Mouse (Mus musculus) CD4-positive, CD25-positive, alpha-beta regulatory T cell, adult 4 months (primary cell): ENCODE data around the gene Ubald2. TPM values are rescaled to one million over a fixed set of nuclear protein-coding genes. Genes with fewer than 3 reads are reported as not detected.
"Not testable (repeated sequence)": the region's sequence is repeated elsewhere in the genome, so short reads cannot be mapped to it uniquely, and the experiment has no call there.

Source experiments
- ATAC-seq: one replicate; pipeline ENCODE4 v1.8.0; 2017
- polyA plus RNA-seq, 2 experiments: library from polyadenylated mRNA; unstranded; fragments of 100-300 nt; shearing (Covaris generic); gene quantifications; one replicate each; pipeline ENCODE4 v1.2.1; 2017

Ubald2 gene
- polyA plus RNA-seq, 2 experiments from 2014 or later = 12.2 to 13.0 TPM

- no peak for ATAC-seq
Observed at GRCm38 (mm10) chr11:116466141-116466540, 32.2 kb downstream of the Ubald2 start, which contains the start of gene Qrich2. TSS of gene Qrich2 (minus strand) at chr11:116466241.

GRCm38 (mm10) chr11:116468338-116468737, 34.4 kb downstream of the Ubald2 start:
- ATAC-seq = not testable (repeated sequence)

- ATAC-seq = no peak
Observed at GRCm38 (mm10) chr11:116470249-116470648, 36.4 kb downstream of the Ubald2 start.

- ATAC-seq = no peak
Observed at GRCm38 (mm10) chr11:116470896-116471295, 37.0 kb downstream of the Ubald2 start.

GRCm38 (mm10) chr11:116472275-116472674, 38.4 kb downstream of the Ubald2 start:
- no peak for ATAC-seq

GRCm38 (mm10) chr11:116476041-116476440, 42.1 kb downstream of the Ubald2 start:
- ATAC-seq = no peak

GRCm38 (mm10) chr11:116476696-116477095, 42.8 kb downstream of the Ubald2 start:
- no peak for ATAC-seq

- no peak for ATAC-seq
Observed at GRCm38 (mm10) chr11:116477160-116477759, 43.4 kb downstream of the Ubald2 start.

- no peak for ATAC-seq
Observed at GRCm38 (mm10) chr11:116478978-116479377, 45.1 kb downstream of the Ubald2 start.

GRCm38 (mm10) chr11:116479832-116480231, 45.9 kb downstream of the Ubald2 start:
- ATAC-seq = no peak

- no peak for ATAC-seq
Observed at GRCm38 (mm10) chr11:116480975-116481374, 47.1 kb downstream of the Ubald2 start.

GRCm38 (mm10) chr11:116481776-116482175, 47.9 kb downstream of the Ubald2 start:
- no peak for ATAC-seq

GRCm38 (mm10) chr11:116484261-116484660, 50.4 kb downstream of the Ubald2 start:
- no peak for ATAC-seq

- no peak for ATAC-seq
Observed at GRCm38 (mm10) chr11:116488207-116488606, 54.3 kb downstream of the Ubald2 start.

Other genes starting within 250 kb of the Ubald2 start
- 10 to 100 TPM; 44.6 to 49.5 TPM for gene Ten1, start 235.2 kb upstream of the Ubald2 start, polyA plus RNA-seq
- gene Acox1, start 235.0 kb upstream of the Ubald2 start, polyA plus RNA-seq = 10 to 100 TPM; 16.9 to 24.2 TPM
- gene Evpl, start 196.0 kb upstream of the Ubald2 start, polyA plus RNA-seq = not detected
- gene Srp68, start 159.9 kb upstream of the Ubald2 start, polyA plus RNA-seq = 10 to 100 TPM; 39.5 to 53.9 TPM
- not detected for gene Galr2, start 153.2 kb upstream of the Ubald2 start, polyA plus RNA-seq
- gene Exoc7, start 126.9 kb upstream of the Ubald2 start, polyA plus RNA-seq = 100 to 1,000 TPM in 1 of 2 experiments, 10 to 100 TPM in 1; 98.4 to 123 TPM
- gene Foxj1, start 98.7 kb upstream of the Ubald2 start, polyA plus RNA-seq = not detected
- gene Rnf157, start 21.1 kb upstream of the Ubald2 start, polyA plus RNA-seq = 1 to 10 TPM; 8.4 to 8.8 TPM
- gene Qrich2, start 32.1 kb downstream of the Ubald2 start, polyA plus RNA-seq = not detected
- gene Prpsap1, start 60.1 kb downstream of the Ubald2 start, polyA plus RNA-seq = 10 to 100 TPM; 32.9 to 39.6 TPM
- gene Sphk1, start 96.8 kb downstream of the Ubald2 start, polyA plus RNA-seq = under 1 TPM in 1 of 2 experiments, not detected in 1; 0.35 TPM
- gene Ube2o, start 147.4 kb downstream of the Ubald2 start, polyA plus RNA-seq = 1 to 10 TPM; 1.1 to 3.5 TPM
- not detected for gene Aanat, start 152.3 kb downstream of the Ubald2 start, polyA plus RNA-seq
- 1 to 10 TPM; 3.3 to 4.3 TPM for gene Rhbdf2, start 192.9 kb downstream of the Ubald2 start, polyA plus RNA-seq
- not detected for gene Prcd, start 219.4 kb downstream of the Ubald2 start, polyA plus RNA-seq
- gene Cygb, start 220.2 kb downstream of the Ubald2 start, polyA plus RNA-seq = not detected